Mouse (Mus musculus) ovary, postnatal 10 days (tissue): ENCODE data around the gene A630023A22Rik.

Source experiments
- DNase-seq: peaks from one replicate; pipeline ENCODE4 v3.0.0; 2022; ENCODE audit warnings: low spot score

Gene A630023A22Rik

DNA sequence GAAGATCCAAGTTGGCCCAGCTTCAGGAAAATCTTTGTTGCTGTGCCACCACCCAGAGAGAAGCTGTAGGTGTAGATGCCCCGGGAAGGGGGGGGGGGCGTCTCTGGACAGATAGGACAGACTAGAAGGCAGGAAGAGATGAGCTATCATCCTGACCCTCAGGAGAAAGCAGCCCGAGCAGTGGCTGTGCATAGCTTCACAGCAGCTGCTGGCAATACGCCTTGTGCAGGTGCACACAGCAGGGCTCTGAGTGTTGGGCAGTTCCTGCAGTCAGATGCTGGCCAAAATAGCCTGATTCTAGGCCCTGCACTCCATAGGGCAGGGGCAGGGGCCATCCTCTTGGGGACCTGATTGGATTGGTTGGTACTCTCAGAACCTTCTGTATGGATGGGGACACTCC, 15.7 kb downstream of the A630023A22Rik start:
- DNase-seq: no peak

DNA sequence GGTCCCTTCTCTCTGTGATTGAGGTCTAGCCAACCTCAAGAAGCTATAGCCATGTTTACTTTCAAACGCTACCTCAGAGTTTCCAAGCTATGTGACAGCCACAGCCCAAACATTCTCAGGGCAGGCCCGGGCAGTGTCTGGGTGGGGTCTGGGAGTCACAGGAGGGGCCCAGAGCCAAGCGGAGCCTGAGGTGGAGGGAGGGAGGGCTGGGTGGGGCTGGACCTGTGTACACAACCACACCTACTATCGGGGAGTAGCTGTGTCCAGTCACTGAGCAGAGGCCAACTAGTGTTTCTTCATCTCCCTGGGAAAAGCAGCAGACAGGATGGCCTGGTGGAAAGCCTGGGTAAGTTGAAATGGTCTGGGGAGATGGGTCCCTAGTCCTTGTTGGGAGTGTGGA, 16.8 kb downstream of the A630023A22Rik start, which contains the start of gene Anxa8:
TSS of gene Anxa8 (plus strand) at position 251 of the 400 bp plus-strand sequence.
- DNase-seq: no peak

DNA sequence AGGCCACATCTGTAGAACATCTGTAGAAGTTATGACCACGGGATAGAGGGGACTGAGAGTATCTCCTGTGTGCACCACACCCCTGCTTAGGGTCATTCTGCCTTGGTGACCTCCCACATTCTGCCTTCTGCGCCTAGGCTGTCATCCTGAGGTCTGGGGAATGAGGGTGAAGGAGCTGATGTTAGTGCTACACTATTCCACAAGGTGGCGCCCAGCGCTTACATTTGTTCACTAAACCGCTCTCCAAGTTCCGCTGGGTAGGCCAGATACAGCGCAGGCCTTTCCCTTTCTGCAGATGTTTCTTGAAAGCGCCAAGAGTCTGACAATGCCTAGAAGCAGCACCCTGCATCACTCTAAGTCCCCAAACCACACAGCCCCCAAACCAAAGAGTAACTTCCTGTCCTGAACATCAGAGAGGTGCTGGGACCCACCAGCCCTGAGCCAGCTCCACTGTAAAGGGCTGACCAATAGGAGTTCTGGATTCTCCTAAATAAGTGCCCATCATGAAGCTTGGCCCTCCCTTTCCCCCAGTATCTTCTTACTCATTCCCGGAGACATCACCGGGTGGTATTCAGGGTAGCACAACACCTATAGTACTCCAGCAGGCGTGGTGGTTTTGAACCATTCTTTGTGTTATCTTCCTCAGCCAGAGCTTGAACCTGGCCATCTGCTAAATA, 22.1 kb downstream of the A630023A22Rik start:
- peak; percentile 38 for DNase-seq

DNA sequence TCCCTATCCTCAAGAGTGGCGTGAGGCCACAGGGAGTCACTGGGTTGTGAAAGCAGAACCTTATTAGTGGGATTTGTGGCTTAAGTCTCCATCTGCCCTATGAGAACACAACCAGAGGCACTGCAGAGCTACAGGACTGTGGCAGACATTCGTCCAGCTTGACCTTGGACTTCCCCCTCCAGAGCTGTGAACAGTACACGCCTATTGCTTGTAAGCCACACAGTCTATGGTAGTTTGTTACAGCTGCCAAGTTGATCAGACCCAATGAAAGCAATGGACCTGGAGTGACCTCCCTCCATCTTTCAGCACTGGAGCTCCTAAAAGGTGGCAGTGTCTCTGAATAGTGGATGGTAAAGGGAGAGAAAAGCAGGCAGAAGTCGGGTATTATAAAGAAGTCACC, 24.3 kb downstream of the A630023A22Rik start:
- no peak for DNase-seq

DNA sequence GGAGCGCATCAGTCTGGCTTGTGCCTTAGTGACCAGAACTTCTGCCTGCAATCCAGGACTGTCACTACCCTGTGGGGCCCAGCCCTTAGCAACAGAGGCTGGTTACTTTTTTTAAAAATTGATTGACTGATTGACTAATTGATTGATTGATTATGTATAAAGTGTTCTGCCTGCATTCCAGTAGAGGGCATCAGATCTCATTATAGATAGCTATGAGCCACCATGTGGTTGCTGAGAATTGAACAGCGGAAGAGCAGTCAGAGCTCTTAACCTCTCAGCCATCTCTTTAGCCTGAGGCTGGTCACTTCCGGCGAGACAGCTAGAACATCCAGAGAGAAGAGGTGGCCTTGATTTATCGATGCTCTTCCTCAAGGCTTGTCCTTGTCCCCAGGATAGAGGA, 25.3 kb downstream of the A630023A22Rik start:
- no peak for DNase-seq

DNA sequence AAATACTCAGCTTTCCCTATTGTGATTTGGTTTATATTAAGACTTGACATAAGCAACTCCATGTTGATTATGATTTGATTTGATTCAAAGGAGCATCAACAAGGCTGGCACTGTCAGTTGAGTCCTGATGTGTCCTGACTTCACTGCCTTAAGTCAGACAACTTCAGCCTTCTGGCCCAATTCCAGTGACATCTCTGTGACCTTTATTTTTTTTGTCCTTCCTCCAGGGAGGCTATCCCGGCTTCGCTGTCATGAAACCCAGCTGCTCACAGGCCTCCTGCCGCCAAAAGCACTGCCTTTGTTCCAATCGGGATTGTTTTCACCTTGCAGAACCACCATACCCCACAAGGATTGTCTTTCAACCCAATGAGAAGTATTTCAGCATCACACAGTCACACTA, 27.2 kb downstream of the A630023A22Rik start:
- no peak for DNase-seq

DNA sequence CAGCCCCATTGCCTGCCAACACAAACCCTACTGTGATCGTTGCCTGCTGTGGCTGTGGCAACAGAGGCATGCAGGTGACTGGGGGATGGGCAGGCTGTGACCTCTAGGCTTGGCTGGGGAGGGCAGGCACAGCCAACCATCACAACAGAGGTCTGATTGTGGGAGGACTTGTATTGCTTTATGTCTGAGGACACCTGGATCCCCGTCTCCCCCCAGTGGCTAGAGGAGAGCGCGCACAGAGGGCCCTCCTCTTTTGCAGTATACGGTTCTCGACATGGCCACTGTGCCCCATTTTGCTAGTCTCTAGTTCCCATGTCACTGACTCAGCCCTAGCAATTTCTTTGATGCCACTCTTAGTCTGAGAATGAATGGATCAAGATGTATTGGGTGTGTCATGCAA, 30.9 kb downstream of the A630023A22Rik start:
- no peak for DNase-seq

DNA sequence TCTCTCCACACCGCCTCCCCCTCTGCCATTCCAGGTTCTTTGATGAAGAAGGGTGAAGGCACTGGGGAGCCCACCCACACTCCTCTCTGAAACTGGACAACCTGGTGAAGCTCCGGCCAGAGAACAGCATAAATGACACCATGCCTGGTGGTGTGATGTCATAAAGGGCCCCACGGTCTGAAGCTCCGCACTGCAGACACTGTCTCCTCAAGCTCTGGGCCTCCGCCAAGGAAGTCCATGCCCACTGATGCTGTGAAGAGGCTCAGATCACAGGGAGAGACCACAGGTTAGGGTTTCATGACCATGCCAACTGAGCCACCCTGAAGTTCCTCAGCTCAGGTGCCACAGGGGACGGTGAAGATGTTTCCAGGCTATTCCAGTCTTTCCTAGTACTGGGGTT, 50.0 kb downstream of the A630023A22Rik start, which contains the start of gene Antxrl:
TSS of gene Antxrl (plus strand) at position 192 of the 400 bp plus-strand sequence.
- DNase-seq: no peak

DNA sequence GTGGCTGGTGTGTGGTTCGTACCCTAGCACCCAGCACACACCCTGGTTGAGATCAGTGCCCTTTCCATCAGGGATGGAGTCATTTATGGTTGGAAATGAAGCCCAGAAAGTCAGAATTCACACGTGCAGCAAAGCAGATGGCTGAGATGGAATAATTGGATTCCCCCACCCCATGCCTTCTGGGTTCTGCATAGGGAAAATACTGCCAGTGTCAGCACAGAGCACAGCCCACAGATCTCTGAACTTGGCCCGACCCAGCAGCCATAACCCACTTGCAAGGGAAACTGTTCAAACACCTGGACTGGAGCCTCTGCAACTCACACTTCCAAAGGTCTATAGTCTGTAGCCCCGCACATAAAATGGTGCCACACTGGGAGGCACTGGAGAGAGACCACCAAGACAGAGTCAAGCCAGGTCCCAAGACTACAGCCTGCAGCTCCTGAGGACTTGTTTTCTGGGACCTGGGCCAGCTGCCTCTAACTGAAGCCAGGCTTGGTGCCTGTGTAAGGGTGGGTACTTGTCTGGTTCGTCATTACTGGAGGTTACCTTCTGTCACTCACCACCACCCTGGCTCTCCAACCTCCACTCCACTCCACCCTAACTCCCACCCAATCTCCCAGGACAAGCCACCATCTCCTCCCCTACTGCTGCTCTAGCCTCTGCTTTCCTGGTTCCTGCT, 52.3 kb downstream of the A630023A22Rik start:
- no peak for DNase-seq

DNA sequence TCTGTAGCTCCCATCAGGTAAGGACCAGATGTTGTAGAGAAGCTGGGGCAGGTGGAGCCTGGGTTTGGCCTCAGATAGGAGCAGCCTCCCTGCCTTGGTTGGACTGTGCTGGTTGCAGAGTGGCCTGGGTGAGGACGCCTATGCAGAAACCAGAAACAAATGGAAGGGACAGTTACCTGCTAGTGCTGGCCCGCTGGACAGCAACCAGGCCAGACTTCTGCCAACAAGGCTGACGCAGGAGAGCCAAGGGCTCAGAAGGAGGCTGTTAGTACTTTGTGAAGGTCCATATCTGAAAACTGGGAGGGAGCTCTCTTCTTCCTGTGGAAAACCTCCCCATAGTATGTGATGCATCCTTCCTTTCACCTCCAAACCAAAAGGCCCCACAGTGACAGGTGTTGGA, 59.2 kb downstream of the A630023A22Rik start:
- no peak for DNase-seq

DNA sequence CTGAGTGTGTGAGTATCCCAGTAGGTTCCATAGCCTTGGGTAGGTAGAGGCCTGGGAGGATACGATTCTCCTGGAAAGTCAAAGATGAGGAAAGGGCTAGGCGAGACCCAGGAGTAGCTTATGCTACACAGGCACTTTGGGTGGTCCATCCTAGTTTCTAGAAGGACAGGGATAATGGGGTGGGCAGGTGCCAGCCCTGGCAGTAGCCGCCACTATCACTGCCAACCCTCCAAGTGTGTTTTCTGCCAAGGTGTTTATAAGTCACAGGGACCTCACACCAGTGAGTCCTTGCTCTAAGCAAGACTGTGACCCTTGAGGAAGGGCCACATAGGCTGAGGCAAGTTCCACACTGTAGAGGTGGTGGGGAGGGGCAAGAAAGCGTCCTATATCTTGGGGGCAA, 61.3 kb downstream of the A630023A22Rik start:
- DNase-seq: no peak

DNA sequence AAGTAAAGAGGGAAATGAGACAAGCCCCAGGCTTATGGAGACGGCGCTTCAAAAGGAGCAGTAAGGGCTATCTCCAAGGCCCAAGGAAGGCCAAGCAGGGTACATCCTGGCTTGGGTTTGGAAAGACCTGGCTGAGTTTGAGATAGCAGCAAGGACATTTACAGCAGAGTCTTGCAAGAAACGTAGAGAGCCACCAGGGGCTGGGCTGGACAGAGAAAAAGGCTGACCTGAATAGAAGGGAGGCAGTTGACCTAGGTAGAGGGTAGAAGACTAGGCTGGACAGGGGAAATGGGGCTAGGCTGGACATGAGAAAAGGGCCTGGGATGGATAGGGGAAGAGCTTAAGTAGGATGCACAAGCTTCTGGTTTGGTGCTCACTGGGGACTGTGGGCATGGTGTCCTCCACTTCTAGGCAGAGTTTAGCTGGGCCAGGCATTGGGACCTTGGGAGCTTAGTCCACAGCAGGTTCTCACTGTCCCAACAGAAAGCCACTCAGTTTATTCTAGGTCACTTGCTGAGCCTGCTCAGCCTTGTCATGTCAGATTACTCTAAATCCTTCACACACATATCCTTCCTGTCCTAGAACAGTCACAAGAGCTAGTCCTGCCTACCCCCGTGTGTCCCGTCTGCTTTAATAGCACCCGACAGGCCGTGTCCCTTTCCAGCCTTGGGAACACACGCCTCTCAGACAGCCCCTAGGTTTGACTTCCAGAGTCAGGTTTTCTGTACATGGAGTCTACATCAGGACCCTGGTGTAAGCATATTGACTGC, 68.5 kb downstream of the A630023A22Rik start:
- DNase-seq: no peak

DNA sequence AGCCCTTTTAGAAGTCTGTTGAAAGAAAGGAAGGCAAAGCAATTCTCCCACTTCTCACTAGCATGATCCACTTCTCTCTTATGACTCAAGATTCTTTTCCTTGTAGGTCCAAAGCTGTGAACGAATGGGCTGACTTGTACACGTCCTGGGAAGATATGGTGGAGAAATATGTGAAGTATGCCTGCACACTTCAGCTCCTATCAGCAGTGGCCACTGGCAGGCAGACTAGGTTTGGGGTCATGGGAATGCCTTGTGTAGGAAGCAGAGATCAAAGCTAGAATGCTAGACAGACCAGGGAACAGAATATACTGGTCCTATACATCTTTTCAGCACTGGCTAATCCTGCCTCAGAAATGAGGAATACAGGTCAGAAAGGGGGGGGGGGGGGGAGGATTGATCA, 75.8 kb downstream of the A630023A22Rik start:
- DNase-seq: no peak

DNA sequence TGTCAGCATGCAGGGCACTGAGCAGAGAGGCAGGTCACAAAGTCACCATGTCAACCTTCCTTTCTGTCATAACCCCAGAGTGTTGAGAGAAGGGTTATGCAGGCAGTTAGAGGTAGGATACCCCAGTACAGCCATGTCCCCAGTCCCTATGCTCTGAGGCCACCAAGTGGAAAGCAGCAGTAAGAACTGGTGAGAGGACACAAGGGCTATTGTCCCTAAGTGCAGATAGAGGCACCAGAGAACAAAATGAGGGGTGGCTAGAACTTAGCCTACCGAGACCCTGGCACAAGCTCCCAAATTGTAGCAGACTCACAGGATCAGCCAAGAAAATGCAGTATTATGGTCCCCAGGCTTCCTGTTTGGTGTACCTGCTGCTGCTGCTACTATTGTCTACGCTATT, 85.6 kb downstream of the A630023A22Rik start:
- no peak for DNase-seq

DNA sequence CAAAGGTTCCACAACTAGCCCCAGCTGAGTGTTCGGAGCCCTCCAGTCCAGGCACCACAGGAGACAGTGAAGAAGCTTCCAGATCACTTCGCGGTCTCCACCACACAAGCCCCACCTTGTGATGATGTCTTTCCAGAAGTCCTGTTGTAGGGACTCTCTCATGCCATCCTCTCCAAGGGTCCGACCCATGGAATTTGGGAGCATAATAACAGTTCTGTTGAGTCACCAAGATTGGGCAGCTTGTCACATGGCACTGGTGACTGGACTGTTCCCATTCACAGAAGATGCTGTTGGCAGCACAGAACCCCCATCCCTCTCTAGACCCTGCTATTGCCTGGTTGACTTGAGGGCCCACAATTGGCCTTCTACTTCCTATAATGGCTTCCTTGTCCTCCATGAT, 86.2 kb downstream of the A630023A22Rik start, which contains the start of gene Gm5460:
TSS of gene Gm5460 (plus strand) at position 378 of the 400 bp plus-strand sequence.
- no peak for DNase-seq

DNA sequence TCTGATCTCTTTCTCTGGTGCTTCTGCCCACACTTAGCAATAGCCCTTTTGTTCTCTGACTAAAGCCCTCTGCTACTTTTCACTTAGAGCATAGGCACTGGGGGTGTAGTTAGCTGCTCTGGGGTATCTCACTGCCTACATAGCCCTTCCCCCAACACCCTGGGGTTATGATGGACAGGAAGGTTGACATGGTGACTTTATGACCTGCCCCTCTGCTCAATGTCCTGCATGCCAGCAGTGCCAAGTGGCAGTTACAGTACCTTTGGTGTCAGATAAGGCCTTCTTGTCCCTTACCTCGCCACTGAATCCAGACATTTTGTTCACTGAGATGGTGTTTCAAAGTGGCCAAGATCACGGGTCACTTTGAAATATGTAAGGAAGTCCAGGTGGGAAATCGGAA, 87.5 kb downstream of the A630023A22Rik start, which contains the start of gene Gm30083:
TSS of gene Gm30083 (minus strand) at position 120 of the 400 bp plus-strand sequence.
- no peak for DNase-seq

DNA sequence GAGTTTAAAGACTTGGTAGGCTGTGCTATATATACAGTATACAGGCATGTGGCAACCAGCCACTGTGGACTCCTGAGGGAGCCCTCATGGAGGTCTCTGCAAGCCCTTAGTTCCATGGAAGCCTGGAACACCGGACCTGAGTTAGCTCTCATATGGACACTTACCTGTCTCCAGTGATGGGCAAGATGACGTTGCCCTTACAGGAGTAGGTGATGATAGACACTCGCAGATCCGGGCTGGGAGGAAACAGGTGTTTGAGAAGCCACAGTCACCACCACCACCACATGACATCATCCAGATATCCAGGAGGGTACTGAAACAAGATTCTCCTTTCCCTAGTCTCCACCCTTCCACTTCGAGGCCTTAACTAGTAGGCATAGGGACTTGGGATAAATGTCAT, 100.2 kb downstream of the A630023A22Rik start:
- DNase-seq: no peak

DNA sequence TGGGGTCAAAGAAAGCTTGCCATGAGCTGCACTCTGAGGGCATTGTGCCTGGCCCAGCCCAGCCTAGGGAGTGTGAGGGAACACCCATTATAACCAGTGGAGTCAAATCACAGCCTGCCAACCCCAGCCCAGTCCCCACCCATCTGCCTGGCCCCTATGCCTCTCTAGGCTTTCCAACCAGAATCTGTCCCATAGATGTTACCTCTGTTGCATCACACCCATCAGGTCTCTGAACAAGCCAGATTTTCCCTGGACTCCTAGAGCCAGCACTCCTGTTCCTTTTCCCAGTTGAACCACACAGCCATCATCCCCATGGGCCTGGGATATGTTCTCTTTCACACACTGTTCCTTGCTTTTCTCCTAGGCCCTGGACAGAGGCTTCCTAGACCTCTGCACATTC, 101.1 kb downstream of the A630023A22Rik start:
- DNase-seq: no peak
